Mouse (Mus musculus) spleen, postnatal 14 days (tissue): ENCODE data around the gene Ptprm.

Experiments used
- DNase-seq, 2 experiments: peaks; one replicate each; pipeline ENCODE4 v3.0.0; 2021 to 2022; ENCODE audit warnings: low spot score in 2 of 2

The Ptprm gene

DNA sequence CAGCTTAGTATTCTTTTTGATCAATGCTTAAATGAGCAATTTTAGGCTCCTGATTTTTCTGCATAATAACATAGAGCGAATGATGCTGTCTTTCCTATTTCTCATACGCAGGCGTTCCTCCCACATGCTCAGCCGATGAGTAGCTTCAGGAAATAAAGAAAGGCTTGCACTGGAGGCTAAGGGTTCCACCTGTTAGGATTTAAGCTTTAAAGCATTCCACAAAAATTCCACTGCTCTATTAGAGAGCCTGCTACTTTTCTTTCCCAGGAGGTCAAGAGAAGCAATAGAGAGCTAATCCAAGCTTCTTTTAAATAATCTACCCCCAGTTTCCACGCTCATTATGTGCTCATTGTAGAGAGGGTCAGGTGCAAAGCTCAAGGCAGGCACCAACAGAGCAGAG lies 127.3 kb downstream of the Ptprm start:
- no peak for DNase-seq

- no peak for DNase-seq
Measured at GRCm38 (mm10) chr17:67215326-67215725, 138.9 kb downstream of the Ptprm start.

GRCm38 (mm10) chr17:67213711-67214110 lies 140.5 kb downstream of the Ptprm start:
- no peak for DNase-seq

DNA sequence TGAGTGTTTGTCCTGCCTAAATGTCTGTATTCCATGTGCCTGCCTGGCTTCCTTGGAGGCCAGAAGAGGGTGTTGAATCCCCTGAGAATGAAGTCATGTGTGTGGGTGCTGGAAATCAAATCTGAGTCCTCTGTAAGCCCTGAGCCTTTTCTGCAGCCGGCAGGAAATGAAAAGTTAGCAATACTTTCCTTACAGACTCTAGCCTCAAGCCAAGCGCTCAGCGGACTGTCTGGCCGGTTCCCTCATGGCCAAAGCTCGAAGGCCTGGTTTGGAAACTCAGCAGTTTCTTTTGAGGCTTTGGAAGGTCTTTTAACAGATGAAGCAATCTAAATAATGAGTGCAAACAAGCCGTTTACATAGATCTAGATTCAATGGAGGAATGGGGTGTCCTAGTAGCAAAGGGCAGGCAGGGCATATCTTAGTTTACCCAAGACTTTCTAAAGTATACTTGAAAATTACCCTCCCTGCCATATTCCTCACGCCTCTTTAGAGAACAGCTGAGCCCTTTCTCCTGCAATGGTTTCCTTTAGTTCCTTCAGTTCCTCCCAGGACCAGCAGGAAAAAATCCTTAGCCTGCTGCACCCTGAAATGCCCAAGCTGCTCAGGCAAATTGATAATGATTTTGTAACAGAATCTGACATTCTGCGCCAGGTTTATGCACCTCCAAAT lies 144.4 kb downstream of the Ptprm start:
- no peak for DNase-seq

DNA sequence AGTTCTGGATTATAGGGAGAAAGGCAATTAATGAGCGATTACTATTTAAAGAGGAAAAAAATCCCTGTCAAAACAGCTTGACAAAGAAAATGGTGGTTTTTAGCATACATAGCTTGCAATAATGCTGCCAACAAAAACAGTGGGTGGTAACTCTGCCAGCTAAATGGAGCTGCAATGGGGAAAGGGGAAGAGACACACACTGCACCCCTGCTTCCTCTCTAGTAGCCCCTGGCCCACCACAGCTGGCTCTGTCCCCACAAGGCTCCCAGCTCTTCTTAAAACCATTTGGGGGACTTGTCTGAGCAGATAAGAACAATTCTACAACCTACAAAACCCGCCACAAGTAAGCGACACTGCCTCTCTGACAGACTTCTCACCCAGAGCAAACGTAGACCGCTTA lies 145.7 kb downstream of the Ptprm start:
- DNase-seq = no peak

GRCm38 (mm10) chr17:67206984-67207383 lies 147.3 kb downstream of the Ptprm start:
- DNase-seq = no peak

DNA sequence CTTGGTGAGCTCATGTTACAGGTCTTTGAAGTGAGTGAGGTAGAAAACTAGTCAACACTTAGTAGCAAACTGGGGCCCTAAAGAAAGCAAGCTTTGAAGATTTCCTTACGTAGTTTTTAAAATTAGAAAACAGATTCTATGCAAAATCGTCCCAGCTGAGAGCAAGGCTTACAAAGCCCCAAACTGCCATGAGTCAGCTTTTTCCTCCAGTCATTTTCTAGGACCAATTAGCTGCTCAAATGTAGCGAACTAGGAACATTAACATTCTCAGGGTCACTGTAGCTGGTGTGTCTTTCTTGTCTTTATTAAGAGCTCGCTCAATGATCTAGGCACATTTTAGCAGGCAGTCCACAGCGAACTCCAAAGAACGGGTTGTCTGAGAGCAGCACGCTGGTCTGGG lies 153.1 kb downstream of the Ptprm start:
- DNase-seq = no peak

- no peak for DNase-seq
Measured at GRCm38 (mm10) chr17:67193728-67194127, 160.5 kb downstream of the Ptprm start.

GRCm38 (mm10) chr17:67188514-67188913 lies 165.7 kb downstream of the Ptprm start:
- no peak for DNase-seq

DNA sequence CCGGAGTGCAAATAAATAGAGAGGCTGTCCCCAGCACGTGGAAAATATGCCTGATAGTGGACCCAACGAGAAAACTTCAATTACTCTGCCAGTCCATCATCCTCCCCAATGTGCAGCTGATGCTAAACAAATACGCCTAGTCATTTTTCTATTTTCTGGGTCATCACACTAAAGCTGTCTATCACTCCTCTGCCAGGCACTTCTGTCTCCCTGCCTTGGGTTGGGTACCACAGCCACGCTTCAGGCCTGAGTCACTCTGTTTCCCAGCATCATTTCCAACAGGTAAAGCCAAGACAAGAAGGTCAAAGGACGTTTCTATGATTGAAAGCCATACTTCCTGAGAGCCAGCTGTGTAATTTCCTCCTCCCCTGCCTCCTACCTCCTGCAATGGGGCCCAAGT lies 167.4 kb downstream of the Ptprm start:
- DNase-seq = no peak

DNA sequence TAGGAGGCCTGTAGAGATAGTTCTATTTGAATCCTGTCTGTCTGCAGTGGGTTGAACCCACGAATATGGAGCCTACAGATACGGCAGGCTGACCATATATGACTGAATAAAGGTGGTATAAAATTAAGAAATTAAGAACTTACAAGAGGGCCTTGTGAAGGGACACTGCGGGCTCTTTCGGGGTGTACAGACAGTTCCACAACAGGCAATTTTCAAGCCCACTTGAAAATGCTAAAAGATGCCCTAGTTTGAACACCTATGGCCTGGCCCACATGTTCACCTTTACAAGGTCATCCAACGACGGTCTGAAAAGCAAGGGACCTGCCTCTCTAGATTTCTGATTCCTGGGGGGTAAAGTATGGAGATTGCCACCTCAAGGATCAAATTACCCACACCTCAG lies 168.3 kb downstream of the Ptprm start:
- DNase-seq = no peak

- DNase-seq = no peak
Measured at GRCm38 (mm10) chr17:67179446-67179845, 174.8 kb downstream of the Ptprm start.

DNA sequence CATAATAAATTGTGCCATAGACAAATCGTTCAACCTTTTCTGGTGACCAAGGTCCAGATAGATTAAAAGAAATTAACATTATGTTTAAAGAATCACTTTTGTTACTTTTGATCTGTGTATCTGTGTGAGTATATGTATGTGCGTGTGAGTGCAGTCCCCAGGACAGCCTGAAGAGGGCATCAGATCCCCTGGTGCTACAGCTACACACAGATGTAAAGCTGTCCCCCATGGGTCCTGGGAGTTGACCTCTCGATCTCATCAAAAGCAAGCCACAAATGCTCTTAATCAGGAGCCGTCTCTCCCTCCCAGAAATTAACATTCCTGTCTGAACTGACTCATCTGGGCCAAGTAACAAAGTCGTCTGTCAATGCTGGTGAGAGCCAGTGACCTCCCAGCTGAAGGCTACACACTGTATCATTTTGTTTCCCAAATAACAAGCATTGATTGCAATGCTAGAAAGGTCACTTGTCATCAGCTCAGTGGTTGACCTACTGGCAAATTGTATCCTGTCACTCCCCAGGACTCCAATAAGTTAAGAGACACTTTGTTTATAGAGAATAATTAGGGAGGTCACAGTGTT lies 175.5 kb downstream of the Ptprm start:
- no peak for DNase-seq

DNA sequence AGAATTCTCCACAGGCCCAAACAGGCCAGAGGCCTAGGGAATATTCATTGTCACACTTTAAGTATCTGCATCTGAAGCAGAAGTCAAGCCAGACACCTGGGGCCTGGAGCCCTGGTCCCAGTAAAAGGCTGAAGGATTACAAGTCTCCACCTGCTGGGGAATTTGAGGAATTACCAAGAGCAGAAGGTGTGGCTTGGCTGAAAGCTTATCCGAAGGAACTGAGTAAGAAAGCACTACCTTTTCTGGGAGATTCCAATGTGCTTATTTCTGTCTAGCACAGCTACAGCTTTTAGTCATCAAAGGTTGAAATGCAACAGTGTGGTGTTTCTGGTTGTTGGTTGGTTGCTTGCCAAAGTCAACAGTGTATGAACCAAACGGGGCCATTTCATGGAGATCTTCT lies 178.4 kb downstream of the Ptprm start:
- no peak for DNase-seq

- no peak for DNase-seq
Measured at GRCm38 (mm10) chr17:67171353-67171752, 182.9 kb downstream of the Ptprm start.

DNA sequence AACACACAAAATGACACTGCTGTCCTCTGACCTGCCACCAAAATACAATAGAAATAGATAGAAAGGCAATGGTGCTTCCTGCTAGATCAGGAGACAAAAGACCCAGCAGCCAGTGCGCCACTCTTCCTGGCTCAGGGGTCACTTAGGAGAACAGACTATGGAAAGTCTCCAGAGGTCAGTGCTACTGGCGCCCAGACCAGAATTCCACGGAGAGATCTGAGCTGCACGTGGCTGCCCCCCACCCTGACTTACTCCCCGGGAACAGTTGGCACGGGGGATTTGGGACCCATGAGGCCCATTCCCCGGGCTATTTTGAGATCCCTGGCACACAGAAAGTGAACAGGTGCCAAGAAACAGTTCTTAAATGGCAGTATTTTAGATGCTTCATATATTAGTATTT lies 183.6 kb downstream of the Ptprm start:
- no peak for DNase-seq

- DNase-seq = no peak
Measured at GRCm38 (mm10) chr17:67165876-67166275, 188.4 kb downstream of the Ptprm start.

GRCm38 (mm10) chr17:67159611-67160010 lies 194.6 kb downstream of the Ptprm start:
- DNase-seq = no peak

DNA sequence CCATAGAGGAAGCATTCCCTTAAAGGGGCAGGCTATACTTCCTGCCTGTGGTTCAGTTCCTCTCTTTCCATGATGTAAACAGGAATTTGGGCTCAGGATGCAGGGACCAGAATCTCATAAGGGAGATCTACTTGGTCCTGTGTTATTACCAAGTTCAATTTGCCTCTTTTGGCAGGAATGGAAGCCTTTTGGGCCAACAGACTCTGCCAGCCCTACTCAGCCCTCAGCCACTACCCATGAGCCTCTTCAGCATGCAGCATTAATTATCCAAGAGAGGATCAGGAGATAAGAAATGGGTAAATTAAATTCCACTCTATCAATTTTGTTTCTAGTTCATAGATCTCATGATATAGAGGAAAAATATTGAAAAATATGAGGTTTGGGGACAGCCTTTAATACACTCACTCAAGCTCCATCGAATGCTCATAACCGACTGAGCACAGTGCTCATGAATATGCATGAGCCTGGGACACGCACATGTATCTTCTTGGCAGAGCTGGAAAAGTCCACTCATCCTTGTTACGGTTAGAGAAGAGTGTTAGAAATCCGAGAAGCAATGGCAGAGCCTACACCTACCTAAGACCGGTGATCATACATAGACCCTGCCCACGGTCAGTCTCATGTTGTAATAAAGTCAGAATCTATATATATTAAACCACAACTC lies 197.0 kb downstream of the Ptprm start:
- no peak for DNase-seq

GRCm38 (mm10) chr17:67152218-67152617 lies 202.0 kb downstream of the Ptprm start:
- no peak for DNase-seq

- DNase-seq = no peak
Measured at GRCm38 (mm10) chr17:67150441-67150840, 203.8 kb downstream of the Ptprm start.

DNA sequence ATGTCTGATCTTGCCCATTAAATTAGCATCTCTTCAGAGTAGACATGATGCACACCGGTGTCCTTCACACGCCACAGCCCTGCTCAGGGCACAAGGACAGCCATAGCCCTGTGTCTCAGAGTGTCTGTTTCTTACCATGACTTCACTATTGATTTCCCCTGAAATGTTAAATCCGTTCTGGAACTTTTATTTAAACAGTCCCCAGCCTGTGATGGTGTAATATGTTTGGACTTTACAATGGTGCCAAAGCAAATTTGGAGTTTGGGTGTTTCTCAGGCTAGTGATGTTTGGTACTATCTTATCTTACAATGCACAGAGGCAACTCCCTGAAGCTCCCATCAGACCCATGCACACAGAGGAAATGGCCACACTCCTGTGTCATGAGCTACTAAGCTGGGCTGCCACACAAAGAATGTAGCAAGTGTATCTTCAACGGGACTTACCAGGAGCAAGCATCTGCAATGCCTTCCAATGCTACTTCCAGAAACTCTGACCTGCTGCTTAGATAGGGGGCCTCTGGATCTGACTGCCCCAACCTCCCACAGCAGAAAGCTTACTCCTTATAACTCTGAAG lies 212.0 kb downstream of the Ptprm start:
- no peak for DNase-seq

DNA sequence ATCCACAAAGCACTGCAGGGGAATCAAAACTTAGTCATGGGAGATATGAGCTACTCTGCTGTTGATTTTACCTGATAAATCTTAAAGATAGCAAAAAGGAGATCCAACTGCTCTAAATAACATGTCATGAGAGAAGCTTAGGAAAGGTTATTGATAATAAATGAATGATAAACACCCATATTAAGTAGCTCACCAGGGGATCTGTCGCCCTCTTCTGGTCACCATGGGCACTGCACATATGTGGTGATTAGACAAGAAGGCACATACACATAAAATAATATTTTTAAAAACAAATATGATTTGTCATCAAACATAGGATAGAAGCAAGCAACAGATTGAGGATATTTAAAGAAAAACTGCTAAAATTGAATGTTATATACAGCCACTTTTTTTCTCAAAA lies 213.8 kb downstream of the Ptprm start:
- DNase-seq = no peak
